Mouse (Mus musculus): ENCODE data around the gene Fars2.

- TF ChIP-seq POLR2A (IDR thresholded peaks at IDR 0.05; ENCODE audit: control insufficient read depth, low read depth, low read length) (no peak), CTCF (IDR thresholded peaks at IDR 0.05; ENCODE audit: control insufficient read depth, insufficient read depth, insufficient replicate concordance, low read depth, low read length) (no peak)
These were observed 504.1 kb downstream of the Fars2 start for GRCm38 (mm10) chr13:36621333-36621659.

All from testis, adult 2 months (tissue).